Mouse (Mus musculus) adipocyte (in vitro differentiated cells): Measurements from ENCODE around the gene Morc2a.

Source experiments
- DNase-seq: peaks from one replicate; pipeline ENCODE4 v3.0.0-alpha.2; 2016; ENCODE audit warnings: low spot score

The Morc2a gene

GRCm38 (mm10) chr11:3684232-3684631 is 35.2 kb downstream of the Morc2a start:
- no peak for DNase-seq

DNA sequence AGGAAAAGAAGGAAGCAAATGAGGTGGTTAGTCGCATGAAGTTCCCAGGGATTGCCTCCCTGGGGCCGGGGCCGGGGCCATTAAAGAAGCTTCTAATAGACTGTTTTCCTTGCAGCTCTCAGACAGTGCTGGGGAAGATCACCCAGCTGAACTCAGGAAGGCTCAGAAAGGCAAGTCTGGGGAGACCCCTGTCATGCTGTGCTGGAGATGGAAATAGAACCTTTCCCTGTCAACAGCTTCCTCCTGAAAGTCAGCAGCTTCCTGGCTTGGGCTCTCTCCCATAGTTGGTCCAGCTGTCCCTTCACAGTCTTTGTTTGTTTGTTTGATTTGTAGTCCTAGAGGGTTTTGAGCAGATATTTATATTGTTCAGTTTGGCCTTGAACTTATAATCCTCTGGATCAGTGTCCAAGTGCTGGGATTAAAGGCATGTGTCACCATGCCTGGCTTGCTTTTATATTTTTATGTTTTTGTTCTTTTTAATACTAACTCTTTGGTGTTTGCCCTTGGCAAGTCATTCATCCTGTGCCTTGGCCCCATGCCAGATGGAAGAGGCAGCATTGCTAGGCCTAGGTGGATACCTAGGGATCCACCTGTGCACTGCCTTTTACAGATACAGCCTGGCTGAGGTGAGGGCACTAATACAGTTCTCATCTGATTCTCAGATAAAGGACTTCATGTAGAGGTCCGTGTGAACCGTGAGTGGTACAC is 35.9 kb downstream of the Morc2a start:
- no peak for DNase-seq

DNA sequence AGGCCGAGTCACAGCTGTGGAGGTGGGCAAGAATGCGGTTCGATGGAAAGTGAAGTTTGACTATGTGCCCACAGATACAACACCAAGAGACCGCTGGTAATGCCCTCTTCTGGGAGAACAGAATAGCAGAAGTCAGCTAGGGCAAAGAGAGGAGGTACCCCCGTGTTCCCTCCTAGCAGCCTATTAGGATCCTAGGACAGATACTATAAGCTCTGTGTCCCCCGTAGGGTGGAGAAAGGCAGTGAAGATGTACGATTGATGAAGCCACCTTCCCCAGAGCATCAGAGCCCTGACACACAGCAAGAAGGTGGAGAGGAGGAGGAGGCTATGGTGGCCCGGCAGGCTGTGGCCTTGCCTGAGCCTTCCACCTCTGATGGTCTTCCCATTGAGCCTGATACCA is 36.4 kb downstream of the Morc2a start:
- no peak for DNase-seq

GRCm38 (mm10) chr11:3686318-3686717 is 37.3 kb downstream of the Morc2a start:
- no peak for DNase-seq

GRCm38 (mm10) chr11:3686885-3687284 is 37.9 kb downstream of the Morc2a start:
- DNase-seq = peak; percentile 82

GRCm38 (mm10) chr11:3691746-3692145 is 42.8 kb downstream of the Morc2a start:
- no peak for DNase-seq

GRCm38 (mm10) chr11:3696086-3696616 is 47.2 kb downstream of the Morc2a start:
- peak; percentile 30 for DNase-seq

DNA sequence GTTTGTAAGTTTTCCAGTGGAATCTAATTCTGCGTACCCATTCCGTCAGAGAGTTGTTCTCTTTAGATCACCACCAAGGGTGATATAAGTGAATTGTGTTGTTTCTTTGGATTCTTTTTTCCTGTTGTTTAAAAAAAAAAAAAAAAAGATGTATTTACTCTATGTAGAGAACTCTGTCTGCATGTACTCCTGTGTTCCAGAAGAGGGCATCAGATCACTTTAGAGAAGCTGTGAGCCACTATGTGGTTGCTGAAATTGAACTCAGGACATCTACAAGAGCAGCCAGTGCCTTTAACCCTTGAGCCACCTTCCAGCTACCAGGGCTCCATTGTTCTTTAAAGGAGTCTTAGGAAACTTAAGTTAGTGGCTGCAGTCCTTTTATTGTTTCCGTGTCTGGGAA is 48.5 kb downstream of the Morc2a start:
- DNase-seq = no peak

GRCm38 (mm10) chr11:3703089-3703992 is 54.4 kb downstream of the Morc2a start:
- no peak for DNase-seq

DNA sequence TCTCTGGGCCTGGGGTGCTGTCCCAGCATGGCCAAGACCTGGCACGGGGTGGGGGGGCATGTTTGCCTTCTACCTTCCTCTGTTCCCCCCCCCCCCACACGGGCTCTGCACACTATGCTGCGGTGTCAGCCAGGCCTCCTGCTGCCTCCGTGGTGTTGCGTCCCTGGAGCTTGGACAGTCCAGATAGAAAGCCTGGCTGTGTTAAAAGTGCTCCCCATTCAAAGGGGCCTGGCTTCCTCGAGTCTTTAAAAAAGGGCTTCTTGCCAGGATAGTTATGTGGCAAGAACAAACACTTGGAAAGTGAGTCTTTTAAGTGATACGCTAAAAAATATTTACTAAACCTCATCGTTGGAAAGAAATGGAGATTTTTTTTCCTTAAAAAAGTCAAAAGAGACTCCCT is 55.4 kb downstream of the Morc2a start:
- peak; percentile 29 for DNase-seq

GRCm38 (mm10) chr11:3707057-3707456 is 58.1 kb downstream of the Morc2a start:
- DNase-seq = no peak

GRCm38 (mm10) chr11:3710203-3710602 is 61.2 kb downstream of the Morc2a start:
- DNase-seq = no peak

DNA sequence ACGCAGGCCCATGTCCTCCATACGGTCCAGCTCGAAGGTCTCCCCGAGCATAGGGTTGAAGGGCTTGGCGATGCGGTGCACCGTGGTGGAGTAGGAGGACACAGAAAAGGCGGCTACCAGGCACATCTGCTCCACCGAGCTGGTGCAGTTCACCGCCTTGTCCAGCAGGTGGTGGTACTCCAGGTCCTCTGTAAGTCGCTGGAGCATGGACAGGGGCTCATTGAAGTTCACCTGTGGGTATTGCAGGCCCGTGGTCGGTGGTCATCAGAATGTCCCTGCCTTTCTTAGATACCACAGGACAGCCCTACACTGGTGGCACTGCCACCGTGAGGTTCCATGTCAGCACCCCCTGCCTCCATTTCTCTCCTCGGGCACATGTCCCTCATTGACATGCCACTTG is 65.5 kb downstream of the Morc2a start:
- peak; percentile 52 for DNase-seq

GRCm38 (mm10) chr11:3716662-3717061 is 67.7 kb downstream of the Morc2a start:
- no peak for DNase-seq

DNA sequence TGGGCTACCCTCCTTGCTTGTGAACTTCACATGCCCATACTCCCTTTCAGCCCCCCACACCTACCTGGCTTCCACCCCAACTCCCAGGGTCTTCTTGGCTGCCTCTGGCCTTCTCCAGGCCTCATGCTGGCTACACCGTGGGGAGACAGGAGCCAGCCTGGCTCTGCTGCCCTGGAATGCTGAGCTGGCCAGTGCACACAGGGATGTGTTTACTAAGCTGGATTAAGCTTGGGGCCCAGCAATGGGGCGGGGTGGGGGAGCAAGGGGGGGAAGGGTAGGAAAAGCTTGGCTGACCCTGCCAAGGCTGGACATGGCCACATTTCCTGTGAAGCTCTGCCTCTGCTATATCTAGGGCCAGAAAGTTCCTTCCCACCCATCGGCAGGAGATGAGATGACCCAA is 73.0 kb downstream of the Morc2a start:
- DNase-seq = no peak

DNA sequence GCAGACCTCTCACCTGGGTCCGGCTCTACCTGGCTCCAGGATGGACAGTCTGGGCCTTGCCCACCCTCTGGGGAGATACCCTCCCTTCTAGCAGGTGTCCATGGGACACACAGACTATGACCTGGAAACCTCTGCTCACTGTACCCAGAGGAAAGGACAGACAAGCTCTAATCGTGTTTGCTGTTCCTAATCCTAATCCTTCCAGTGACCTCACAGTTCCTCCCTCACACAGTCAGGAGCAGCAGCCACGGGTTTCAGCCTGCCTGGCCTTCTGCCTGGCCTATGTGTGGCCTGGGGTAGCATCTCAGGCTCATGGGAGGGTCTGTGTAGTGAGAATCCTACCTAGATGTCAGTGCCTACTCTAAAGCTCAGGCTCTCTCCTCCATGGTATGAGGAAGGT is 73.9 kb downstream of the Morc2a start:
- no peak for DNase-seq

DNA sequence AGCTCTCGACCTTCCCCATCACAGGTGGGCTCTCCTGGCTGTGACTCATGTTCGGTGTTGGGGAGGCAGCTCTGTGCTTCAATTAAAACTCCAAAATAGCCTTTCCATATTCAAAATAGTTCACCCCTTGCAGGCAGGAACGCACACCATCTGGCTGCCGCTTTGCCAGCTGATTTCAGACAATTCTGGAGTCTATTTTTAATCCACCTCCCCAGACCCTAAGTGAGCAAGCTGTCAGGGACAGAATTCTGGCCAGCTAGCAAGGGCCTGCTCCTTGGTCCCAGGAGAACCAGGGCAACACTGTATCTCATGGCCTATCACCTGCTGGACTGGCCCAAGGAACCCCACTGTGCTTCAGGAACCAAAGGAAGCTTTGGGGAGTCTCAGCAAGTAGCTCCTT is 74.9 kb downstream of the Morc2a start:
- no peak for DNase-seq

DNA sequence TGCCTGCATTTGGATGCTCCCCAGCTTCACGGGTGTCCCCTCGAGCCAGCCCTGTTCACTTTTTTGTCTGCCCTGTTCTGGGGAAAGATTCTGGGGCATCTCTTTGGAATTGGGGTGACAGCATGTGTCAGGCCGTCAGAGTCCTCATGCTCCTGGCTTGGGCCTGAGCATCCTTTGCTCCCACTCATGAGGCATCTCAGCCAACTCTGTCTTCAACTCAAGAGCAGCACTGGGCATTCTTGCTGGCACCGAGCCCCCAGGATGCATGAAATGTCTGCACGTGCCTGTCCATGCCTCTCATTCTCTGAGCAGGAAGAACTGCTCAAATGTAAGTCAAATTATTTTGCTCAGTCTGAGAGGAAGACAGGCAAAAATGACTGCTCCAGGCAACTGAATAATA is 75.7 kb downstream of the Morc2a start:
- DNase-seq = no peak

- no peak for DNase-seq
Measured at GRCm38 (mm10) chr11:3725331-3726054, 76.5 kb downstream of the Morc2a start.

GRCm38 (mm10) chr11:3727438-3728105 is 78.6 kb downstream of the Morc2a start:
- no peak for DNase-seq

GRCm38 (mm10) chr11:3731469-3731868 is 82.5 kb downstream of the Morc2a start:
- no peak for DNase-seq
